Mouse (Mus musculus): Measurements from ENCODE around the gene Capn1.

The Capn1 gene

GRCm38 (mm10) chr19:5953201-5953770 lies 62.4 kb downstream of the Capn1 start:
- in situ Hi-C loops (cut with MboI, MseI), result no loop called here

GRCm38 (mm10) chr19:5952071-5952691 lies 63.5 kb downstream of the Capn1 start:
- in situ Hi-C loops (cut with MboI, MseI), result no loop called here

- in situ Hi-C loops (cut with MboI, MseI), result no loop called here
Observed at GRCm38 (mm10) chr19:5951631-5952030, 64.1 kb downstream of the Capn1 start.

GRCm38 (mm10) chr19:5950218-5950617 lies 65.5 kb downstream of the Capn1 start:
- in situ Hi-C loops (cut with MboI, MseI), result no loop called here

GRCm38 (mm10) chr19:5945891-5946290 lies 69.8 kb downstream of the Capn1 start:
- in situ Hi-C loops (cut with MboI, MseI), result no loop called here

GRCm38 (mm10) chr19:5945027-5945426 lies 70.7 kb downstream of the Capn1 start:
- in situ Hi-C loops (cut with MboI, MseI), result no loop called here

GRCm38 (mm10) chr19:5944145-5944544 lies 71.6 kb downstream of the Capn1 start:
- in situ Hi-C loops (cut with MboI, MseI), result no loop called here

- in situ Hi-C loops (cut with MboI, MseI), result no loop called here
Observed at GRCm38 (mm10) chr19:5943404-5943803, 72.3 kb downstream of the Capn1 start.

- in situ Hi-C loops (cut with MboI, MseI), result no loop called here
Observed at GRCm38 (mm10) chr19:5942581-5942980, 73.1 kb downstream of the Capn1 start.

GRCm38 (mm10) chr19:5940656-5941055 lies 75.0 kb downstream of the Capn1 start:
- in situ Hi-C loops (cut with MboI, MseI), result no loop called here

GRCm38 (mm10) chr19:5940173-5940572 lies 75.5 kb downstream of the Capn1 start:
- in situ Hi-C loops (cut with MboI, MseI), result no loop called here

GRCm38 (mm10) chr19:5939715-5940114 lies 76.0 kb downstream of the Capn1 start:
- in situ Hi-C loops (cut with MboI, MseI), result no loop called here

All from regulatory T cell (primary cell).